Mouse (Mus musculus) myocyte (in vitro differentiated cells): ENCODE measurements at regions not wholly inside any gene's neighbourhood (a gene's known extent, or its start where the extent isn't known, plus 50 kb on each side); places are given as distances from the start of the nearest gene placed in this dataset.

Experiments
- MAX ChIP-seq: IDR thresholded peaks from one replicate; pipeline ENCODE4 v1.6.1; 2011; ENCODE audit warnings: low read depth, mild to moderate bottlenecking, control low read depth
- POLR2A ChIP-seq: IDR thresholded peaks from one replicate; pipeline ENCODE4 v1.6.1; 2011; ENCODE audit warnings: low read depth, mild to moderate bottlenecking, control low read depth, moderate library complexity; ENCODE audit not compliant: insufficient read length
- USF1 ChIP-seq: IDR thresholded peaks from one replicate; pipeline ENCODE4 v1.6.1; 2011; ENCODE audit warnings: low read depth, mild to moderate bottlenecking, control low read depth, moderate library complexity

GRCm38 (mm10) chr1:61171941-61172340 lies 194.2 kb downstream of the Icos start:
- TF ChIP-seq USF1 (no peak), MAX (no peak), POLR2A (no peak)
